Mouse (Mus musculus) yolk sac, embryonic 10.5 days (tissue): ENCODE results near the gene 4930455H04Rik.

Experiments
- DNase-seq: peaks from one replicate; pipeline ENCODE4 v3.0.0-alpha.2; 2017; ENCODE audit warnings: low spot score

The 4930455H04Rik gene

DNA sequence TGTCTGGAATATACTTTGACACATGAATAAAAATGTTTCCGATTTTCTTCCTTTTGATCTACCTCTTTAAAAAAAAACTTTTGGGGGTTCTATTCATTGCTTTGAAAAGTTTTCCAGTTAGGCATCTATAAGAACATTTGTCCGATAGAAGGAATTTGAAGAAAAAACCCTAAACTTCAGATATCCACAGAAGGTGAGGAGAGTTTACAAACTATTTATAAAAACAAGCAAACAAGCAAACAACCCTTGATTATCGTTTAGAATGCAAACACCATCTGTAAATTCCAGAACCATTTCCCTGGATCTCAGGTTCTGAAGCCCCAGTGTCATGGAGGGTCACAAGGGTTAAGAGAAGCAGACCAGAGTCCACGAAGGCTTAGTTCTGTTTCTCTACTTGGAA, at the start of gene 4930455H04Rik:
Gene 4930455H04Rik (plus strand): TSS at position 301 of the 400 bp plus-strand sequence.
- no peak for DNase-seq

DNA sequence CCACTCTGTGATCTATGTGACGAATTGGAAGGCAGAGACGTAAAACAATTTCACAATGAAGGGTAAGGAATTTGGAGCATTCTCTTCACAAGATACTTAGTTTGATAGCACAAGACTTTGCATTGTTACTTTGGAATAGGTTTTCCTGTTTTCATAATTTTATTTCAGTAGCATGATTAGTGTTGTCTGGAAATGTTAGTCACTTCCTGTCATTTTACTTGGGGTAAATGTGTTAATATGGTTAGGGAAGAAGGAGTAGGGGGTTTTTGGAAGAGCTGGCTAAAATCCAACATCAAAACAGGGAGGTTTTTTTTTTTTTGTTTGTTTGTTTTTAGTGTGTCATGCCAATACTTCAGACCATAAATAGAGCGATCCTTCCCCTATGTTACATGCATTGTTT, 46.5 kb upstream of the 4930455H04Rik start:
- DNase-seq = no peak

- DNase-seq = no peak
These were observed 45.0 kb upstream of the 4930455H04Rik start for GRCm38 (mm10) chr3:116923042-116923441.

DNA sequence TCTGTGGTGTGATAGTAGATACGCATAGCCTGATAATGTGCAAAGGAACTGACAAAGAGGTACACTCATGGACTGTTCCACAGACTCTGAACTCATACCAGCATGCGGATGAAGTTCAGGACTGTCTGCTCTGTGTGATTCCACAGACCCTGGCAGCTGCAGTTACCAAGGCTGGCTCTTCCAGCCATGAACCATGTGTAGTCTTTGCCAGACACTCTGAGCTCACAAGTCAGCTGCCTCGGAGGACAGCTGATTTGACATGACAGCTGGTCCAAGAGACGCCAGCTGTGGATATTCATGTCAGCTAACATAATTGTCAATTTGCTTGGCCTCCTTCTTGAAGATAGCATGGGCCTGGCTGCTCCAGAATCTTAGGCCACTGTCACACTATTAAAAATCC, 39.1 kb upstream of the 4930455H04Rik start:
- DNase-seq = no peak

DNA sequence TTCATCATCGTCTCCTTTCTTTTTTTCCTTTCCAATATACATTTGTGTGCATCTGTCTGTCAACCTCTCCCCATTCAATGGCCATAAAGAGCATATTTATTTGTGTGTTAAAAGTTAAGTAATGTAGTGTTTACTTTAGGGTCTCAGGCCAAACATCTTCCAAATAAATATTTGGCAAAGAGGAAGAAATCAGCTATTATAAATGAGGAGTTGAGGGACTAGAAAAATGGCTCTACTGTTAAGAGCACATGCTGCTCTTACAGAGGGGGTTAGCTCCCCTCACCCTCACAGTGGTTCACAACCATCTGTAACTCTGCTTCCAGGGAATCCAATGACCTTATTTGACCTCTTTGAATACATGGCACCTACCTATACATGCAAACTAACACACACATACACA, 34.9 kb upstream of the 4930455H04Rik start:
- DNase-seq = no peak

- DNase-seq = no peak
These were observed 31.0 kb upstream of the 4930455H04Rik start for GRCm38 (mm10) chr3:116936934-116937691.

DNA sequence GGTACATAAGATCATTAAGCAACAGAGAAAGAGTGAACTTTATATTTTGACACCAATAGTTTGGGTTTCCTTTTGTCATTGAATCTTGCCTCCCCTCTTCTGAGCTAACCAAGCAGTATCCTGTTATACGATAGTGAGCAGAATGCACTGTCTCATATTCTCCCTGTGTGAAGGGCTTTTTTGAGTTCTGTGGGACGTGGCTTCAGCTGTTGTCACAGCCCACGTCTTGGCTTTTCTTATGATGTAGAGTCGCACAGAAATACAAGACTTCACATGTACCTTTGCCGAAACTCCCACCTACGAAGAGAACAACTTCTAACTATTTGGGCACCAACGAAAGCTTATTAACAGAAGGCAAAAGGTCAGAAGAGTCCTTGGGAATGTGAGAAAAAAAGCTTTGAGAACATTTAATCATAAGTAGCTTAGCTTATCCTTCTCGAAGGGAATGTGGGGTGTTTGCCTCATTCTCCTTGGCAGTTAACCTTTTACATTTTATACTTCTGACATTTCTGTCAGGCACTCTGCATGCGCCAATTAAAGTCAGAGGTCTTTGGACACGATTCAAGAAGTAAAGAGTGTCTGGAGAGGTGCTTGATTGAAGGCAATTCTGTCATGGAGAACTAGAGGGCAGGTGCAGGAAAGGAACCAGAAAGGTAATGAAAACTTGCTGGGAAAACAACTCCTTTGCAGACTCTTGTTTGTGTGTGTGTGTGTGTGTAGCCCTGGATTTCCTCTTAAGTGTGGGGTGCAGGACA, 27.1 kb upstream of the 4930455H04Rik start:
- no peak for DNase-seq

DNA sequence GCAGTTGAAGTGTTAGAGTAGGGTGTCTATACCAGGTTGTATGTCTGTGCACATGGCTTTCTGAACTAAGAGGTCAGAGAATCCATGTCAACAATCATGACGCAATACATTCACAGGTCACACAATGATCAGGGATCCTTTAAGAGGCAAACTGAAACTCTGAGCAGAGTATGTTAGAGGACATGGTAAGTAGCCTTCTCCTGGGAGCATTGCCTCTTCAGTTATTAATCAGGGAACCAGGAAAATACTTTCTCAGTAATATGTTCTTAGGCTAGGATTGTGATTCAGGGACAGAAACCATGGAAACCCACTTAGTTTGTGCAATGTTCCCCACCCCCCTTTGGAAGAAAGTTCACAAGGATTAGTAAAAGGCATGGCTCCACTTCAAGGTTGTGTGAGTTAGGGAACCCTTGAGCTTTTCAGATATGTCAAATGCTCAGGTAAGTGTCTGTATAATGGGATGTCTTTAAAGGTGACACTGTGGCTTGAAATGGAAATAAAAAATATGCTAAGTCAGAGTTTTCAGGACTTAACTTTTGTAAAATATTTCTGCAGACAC, 26.4 kb upstream of the 4930455H04Rik start:
- no peak for DNase-seq

DNA sequence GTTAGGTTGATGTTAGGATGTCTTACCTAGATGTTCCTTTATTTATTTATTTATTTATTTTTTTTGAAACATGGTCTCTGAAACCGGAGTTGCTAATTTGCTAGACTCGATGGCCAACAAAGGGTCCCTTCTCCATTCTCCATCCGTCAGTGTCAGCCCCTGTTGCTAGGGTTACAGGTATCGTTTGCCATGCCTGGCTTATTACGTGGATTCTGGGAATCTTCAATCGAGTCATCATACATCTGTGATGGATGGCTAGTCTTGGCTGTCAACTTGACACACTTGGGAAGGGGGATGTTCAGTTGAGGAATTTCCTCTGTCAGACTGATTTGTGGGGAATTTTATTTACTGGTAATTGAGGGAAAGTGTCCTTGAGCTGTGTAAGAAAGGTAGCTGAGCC, 25.3 kb upstream of the 4930455H04Rik start:
- DNase-seq = no peak

DNA sequence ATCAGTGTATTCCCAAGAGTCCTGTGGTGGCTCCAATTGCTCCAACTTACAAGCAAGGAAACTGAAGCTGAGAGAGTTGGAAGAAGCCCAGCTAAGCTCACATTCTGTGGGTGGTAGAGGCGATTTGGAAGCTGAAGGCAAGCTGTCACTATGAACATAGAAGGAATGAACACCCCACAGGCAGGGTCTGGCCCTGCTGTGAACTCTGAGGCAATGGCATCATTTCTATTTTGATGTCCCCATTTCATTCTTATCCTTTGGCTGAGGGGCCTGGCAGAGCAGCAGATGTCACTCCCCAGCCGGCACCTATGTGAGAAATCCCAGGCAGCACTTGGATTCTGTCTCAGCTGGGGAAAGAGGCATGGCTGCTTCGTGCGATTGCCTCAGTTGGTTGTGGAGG, 24.6 kb upstream of the 4930455H04Rik start:
- DNase-seq = no peak

DNA sequence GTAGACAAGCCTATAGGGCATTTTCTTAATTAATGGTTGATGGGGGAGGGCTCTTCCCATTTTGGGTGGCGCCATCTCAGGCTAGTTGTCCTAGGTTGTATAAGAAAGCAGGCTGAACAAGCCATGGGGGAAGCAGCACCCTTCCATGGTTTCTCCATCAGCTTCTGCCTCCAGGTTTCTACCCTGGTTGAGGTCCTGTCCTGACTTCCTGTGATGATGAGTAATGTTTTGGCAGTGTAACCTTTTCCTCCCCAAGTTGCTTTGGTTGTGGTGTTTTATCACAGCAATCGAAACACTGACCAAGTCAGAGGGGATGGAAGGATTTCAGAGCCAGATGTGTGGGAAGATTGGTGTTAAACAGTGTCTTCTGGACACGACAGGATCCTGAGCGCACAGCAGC, 21.6 kb upstream of the 4930455H04Rik start:
- DNase-seq = no peak

GRCm38 (mm10) chr3:116950665-116951115, 17.4 kb upstream of the 4930455H04Rik start:
- no peak for DNase-seq

DNA sequence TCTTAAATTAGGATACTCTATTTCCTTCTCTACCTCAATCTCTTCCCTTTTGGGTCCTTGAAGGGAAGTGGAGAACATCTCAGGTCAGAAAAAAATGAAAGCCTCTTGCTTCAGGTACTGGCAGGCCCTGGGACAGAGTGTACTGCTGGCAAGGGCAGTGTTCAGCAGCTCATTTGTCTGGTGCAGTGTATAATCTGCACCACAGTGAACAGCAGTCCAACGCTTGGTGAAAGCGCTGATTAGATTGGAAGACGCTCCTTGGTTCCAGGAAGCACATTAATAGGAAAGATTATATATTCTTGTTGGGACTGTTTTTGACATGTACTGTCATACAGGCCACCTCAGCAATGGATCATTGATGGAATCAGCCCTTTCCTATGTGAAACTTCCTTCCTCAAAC, 16.6 kb upstream of the 4930455H04Rik start:
- no peak for DNase-seq

GRCm38 (mm10) chr3:116952242-116952899, 15.7 kb upstream of the 4930455H04Rik start:
- no peak for DNase-seq

- no peak for DNase-seq
These were observed 14.7 kb upstream of the 4930455H04Rik start for GRCm38 (mm10) chr3:116953366-116953765.

DNA sequence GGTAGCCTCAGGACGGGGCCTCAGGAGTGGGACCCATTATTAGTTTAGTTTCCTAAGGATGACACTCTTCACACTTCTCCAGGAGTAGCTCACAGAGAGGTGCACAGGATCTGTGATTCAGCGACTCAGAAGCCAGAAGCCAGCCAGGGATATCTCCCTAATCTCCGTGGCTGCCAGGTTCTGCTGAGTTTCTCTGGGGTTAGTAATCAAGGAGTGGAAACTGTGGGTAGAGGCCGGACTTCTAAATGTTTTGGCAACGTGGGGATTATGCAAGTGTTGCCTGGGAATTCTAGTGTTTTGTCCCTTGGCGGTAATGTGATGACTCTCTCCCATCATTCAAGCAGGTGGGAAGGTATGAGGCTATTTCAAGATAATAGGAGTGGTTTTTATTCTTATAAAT, 13.0 kb upstream of the 4930455H04Rik start:
- DNase-seq = no peak

DNA sequence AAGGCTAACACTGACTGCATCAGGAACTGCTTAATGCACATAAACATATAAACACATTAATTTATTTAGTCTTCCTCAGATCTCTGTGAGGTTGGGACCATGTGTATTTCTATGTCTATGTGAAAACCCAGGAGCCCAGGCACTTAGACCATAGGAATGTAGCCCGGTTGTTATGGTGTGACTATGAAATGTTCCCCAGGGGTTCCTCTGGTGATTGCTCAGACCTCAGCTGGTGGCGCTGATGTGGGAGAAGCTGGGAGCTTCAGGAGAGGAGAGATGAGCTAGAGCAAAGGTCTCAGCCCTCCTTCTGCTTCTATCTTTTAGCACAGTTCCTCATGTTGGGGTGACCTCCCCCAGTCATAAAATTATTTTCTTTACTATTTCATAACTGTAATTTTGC, 7.7 kb upstream of the 4930455H04Rik start:
- DNase-seq = no peak

DNA sequence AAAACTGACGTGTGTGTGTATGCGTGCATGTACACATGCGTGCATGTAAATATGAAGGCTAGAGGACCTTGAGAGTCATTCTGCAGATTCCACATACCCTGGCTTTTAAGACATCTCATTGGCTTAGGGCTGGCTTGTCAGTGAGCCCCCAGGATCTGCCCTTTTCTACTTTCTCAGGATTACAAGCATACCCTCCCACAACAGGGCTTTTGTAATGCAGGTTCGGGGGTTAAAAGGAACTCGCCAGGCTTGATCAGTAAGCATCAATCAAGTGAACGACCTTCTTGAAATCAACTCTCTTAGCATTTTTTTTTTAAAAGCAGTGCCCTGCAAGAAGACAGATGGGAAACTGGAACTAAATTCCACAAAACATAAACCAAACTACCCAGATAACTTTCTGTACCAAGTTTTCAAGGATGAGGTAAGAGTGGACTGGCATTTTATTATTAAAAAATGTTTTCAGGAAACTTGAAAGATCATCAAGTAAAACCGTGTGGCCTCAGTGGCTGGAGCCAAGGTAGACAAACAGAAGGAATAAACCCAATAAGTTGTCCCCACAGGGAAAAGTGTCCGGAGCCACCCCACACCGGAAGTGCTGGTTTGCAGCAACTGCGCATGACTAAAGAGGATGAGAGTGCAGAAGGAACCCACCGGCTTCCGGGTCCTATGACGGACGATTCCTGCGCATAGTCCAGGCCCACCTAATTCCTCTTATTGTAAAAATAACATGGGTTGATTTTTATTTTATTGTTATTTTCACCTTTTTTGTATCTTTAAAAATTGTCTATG, 6.5 kb upstream of the 4930455H04Rik start:
- no peak for DNase-seq

- DNase-seq = no peak
These were observed 4.9 kb upstream of the 4930455H04Rik start for GRCm38 (mm10) chr3:116963213-116963612.

GRCm38 (mm10) chr3:116964426-116964825, 3.6 kb upstream of the 4930455H04Rik start:
- no peak for DNase-seq

DNA sequence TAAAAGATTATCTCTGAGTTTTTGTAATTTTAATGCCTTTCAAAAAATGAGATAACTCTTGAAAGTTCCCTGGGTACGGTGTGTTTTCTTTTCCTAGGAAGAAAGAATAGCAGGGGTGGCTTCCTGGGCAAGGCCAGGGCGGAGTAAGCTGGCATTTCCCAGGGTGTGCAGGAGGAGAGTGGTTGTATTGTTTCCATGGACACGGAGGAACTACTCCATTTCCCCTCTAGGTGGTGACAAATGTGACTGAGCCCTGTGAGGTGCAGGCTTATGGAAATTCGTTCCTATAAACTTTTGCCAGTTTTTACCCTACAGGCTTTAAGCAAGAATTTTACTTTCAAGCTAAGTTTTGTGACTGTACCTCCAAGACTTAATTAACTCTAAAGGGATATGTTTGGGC, 1.8 kb upstream of the 4930455H04Rik start:
- peak; percentile 5 for DNase-seq

DNA sequence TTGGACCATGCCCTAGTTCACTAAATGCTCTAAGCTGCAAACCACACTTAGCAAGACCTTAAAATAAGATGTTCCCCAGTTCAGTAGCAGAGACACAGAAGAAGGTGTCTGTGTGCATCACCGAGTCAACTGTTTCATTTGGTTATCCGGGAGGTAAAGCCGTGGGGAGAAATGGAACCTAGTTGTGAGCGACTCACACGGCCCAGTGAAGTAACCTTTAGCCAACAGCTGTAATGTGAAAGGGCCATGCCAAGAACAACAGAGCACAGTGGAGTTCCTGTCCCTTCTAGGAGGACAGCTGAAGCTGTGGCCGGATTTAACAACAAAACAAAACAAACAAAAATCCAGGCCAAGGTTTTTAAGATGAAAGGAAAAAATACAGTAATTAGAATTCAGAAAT, 1.3 kb upstream of the 4930455H04Rik start:
- no peak for DNase-seq
